Mouse (Mus musculus) c-Kit-positive CD71-positive TER-119-negative erythroid progenitor cells, embryonic 14.5 days (primary cell): ENCODE data around the gene Jak1.

Experiments used
- DNase-seq: peaks from one replicate; pipeline ENCODE4 v3.0.0-alpha.2; 2013; ENCODE audit warnings: low read depth

The Jak1 gene

DNA sequence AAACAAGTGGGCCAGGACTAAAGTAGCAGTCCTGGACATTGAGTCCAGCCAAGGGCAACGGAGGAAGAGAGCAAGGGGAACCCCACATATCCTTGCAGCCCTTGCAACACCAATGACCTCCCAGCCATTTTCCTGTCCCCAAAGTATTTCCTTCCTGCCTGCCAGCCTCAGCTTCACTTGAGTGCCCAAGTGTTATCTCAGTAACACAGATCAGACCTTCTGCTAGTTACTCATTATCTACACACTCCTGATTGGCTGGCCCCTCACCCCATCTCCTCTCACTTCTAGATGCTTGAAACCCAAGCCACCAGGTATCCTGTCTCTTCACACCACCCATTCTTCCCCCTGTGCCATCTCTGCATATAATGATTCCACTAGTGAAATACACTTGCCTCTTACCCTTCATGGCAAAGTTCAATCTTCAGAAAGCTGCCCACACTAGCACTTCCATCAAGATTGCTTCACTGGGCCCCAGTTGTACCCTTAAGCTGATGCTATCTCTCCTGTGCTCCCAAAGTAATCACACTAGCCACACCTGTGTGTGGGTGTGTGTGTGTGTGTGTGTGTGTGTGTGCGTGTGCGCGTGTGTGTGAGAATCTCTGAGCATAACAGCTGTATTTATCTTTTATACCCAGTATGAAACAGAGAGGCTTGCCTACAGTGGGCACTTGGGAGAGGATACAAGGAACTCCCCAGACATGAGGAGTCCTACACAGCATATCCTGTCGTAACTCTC is 72.7 kb downstream of the Jak1 start:
- DNase-seq, result peak; percentile 67

DNA sequence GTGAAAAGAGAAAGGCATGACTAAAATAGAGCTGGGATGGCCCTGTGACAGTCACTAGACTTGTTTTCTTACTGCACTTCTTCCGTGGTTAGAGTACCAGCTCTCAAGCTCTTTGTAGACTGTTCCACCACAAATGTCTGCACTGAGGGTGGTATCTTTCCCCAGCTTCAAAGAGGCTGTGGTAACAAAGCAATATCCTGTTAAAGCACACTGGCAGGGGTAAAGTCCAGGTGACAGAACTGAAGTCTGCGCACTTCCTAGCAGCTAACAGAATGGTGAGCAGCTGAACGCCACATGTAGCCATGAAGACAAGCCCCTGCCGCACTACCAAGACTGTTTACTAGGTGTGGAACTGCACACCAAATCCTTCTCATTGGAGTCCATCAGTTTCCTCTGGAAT is 77.7 kb downstream of the Jak1 start:
- no peak for DNase-seq

DNA sequence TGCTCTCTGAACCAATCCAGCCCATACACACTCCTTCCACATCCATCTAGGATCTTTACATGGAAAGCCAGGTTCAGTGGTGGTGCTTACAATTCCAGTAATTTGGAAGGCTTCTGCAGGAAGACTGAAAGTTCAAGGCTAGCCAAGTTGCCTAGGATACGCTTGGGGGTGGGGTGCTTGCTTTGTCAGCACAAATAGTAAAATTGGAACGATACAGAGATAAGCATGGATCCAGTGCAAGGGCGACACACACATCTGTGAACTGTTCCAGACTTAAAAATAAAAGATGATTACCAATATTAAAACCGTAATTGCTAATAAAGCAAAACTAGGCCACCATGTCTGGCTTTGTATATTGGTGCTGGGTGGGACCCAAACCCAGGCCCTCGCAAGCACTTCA is 78.5 kb downstream of the Jak1 start:
- DNase-seq, result no peak

DNA sequence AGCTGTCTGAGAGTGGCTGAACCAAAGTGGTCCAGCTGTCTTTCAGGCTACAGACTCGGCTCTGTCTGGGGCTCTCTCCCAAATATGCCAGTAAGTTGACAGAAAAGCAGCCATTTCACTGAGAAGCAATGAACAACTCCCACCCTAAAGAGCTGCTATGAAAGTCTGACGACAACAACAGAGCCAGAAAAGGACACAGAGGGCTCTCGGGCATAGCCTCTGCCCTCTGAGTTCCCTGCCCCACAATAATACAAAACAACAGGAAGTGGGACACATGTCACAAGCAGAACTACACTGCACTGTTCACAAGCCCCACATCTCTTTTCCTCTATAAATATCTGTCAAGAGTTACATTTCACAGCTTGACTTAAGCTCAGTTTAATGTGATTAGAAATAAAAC is 79.9 kb downstream of the Jak1 start:
- DNase-seq, result no peak

DNA sequence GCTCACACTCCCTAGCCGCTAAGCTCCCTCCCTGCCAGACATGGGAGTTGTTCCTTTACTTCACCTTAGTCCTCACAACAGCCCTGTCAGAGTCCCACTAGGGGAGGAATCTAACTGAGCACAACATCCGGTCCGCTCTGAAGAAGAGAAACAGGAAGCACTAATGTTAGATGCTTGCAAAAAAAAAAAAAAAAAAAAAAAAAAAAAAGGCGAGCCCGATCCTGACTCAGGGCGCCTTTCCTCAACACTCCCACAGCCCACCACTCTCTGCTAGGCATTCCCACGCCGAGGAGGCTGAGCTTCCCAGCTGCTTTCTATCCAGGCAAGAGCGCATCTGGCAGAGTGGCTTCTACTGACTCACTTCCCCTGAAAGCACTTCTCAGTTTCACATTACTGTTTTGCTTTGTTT is 82.5 kb downstream of the Jak1 start:
- no peak for DNase-seq

DNA sequence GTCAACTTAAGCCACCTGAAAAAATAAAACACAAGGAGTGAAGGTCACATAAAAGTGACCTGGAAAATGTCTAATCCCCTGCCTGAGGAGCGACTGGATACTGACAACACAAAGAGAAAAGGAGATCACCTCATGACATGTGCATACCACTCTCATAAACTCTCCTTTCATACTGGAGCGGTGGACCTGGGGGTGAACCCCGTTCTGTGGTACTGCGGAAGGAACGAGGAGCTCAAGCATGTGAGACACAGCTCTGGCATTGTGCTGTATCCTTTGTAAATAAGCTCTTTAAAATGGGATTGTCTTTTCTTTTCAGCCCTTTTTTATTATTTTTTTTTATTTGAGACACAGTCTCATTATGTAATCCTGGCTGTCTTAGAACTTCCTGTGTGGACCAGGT is 84.4 kb downstream of the Jak1 start:
- DNase-seq, result no peak

DNA sequence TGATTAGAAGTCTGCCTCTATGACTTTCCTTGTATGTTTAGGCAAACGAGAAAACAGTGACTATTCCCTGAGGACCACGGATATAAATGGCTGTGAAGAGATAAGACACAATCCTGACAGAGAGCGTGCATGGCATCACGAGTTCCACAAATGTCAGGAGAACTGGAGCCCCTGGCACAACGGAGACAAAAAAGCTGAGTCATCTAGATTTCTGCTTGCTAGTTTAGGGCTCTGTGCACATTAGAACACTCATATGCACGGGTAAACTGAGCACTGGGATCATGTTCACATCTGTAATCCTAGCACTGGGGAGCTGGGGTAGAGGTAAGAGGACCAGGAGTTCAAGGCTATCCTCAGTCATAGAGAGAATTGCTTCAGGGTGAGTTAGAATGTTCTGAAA is 85.2 kb downstream of the Jak1 start:
- no peak for DNase-seq

DNA sequence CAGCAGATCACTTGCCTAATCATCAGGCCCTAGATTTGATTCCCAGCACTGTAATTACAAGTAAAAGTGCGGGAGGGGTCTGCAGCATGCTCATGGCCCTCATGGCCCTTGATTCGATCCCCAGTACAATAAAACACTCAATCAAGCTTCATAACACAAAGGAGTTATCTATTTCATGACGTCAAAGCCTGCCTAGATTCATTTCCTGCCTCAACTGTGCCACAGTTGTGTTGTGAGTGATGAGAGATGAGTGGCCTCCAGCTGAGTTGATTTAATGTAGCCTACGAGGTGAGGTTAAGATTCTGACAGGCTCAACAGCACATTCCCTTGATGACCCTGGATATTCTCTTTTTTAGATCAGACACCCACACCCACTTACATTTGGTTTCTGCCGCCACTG is 86.0 kb downstream of the Jak1 start:
- no peak for DNase-seq

DNA sequence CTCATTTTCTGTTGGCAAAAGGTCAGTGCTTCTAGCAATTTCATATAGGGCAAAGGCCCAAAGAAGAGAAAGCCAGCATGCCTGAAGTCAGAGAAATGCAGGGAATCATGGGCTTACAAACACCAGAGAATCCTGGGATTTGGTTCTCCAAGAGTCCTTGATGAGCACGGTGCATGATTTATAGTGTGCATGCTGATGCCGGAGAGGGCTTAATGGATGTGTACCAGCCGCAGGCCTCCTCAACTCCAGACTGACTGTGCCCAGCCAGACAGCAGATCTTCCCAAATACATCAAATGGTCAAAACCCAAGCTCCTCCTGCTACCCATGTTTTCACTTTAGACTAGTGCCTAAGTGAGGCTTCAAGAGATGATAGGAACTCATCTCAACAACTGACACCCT is 87.3 kb downstream of the Jak1 start:
- no peak for DNase-seq

DNA sequence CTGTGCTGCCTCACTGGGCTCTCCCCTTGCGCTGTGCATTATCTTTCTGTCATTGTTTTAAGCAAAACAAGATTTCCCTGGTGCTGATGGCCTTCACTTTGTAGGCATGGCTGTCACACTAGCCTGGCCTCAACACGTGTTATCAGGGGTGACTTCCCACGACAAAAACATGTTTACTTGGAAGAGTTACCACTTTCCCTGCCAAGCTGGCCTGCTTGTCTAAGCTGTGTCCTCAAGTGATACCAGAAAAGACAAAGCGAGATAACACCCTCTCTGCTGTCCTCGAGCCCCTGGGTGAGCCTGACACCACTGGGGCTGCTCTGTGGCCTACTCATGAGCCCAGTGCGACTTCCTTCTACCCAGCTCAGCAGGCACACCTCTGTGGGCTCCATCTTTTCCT is 89.0 kb downstream of the Jak1 start:
- DNase-seq, result peak; percentile 65

DNA sequence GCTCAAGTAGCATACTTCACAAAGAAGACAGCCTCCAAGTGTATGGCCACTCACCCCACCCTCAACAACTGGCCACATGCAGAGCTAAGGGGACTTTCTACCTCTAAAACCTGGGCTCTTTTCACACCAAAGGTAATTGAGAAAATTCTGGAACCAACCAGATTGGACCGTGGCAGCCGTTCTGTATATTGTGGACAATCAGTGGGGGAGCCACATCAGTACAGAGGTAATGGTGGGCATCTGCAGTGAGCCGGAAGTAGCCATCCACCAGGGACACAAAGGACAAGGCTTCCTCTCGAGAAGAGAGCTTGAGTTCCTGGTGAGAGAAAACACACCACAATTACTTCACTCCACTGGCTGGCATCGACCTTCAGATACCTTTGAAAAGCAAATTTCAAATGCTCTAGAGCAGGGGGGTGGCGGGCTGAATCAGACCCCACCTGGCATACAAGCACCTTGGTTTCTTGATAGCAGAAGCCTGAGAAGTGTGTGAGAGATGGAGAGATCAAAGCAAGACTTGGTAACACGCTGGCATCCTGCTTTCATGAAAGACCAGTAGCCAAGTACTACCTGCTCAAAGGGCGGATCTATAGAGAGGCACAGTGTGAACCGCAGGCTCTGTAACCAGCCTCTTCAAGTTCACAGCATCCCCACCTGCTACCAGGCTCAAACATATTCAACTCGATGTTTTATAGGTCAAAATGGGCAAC is 90.0 kb downstream of the Jak1 start:
- no peak for DNase-seq

DNA sequence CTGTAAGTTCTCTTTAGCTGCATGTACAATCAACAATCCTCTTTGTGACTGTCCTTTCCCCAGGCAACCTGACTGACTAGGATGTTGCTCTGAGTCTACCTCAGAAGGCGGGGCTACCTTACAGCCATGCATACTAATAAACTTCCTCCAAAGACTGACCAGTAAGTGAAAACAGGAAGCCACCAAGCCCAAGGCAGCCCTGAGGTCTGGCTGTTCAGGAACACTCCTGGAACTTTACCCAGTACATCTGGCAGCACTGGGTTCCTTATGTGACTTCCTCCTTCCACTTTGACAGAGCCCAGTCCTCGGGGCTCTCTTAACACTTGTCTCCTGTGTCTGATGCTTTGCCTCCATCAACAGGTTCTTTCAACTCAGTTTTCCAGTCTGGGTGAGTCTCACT is 92.3 kb downstream of the Jak1 start:
- DNase-seq, result no peak

DNA sequence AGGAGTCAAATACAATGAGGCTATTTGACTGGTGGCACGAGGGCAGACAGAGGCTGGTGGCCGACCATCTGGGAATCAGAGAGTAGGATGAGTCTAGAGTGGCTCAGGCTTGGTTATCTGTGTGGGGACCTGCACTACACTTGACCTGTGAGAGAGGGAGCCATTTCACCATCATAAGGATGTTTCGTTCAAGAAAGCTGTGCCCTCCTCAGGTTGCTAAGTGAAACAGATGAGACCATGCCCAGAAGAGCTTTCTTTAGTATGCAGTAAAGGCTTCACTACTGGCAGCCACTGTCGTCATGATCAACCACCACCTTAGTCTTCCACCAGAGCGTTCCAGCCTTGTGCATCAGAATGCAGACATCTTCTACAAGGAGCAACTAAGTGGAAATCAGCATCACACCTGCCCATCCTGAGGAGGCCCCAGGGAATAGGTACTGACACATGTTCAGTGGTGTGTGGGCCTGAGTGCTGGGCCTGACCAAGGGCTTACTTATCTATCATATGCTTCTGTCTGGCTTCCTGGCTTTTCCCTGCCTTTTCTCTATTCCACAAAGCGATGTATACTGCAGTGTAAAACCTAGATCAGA is 96.8 kb downstream of the Jak1 start:
- DNase-seq, result no peak

DNA sequence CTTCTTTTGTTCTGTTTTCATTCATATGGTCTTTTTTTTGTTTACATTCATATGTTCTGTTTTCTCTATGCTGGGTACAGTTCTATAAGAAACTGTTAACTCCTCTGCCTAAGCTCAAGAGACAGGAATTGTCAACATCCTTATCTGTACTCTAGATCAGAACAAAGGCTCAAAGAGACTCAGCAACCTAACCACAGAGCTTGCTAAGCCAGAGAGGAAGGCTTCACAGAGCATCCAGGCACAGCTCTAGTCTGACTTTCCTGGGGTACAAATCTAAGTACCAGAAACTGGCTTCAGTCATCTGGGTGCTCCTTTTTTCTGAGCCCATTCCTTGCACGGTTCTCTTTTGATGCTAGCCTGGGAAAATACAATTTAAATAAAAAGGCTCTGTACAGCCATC is 97.3 kb downstream of the Jak1 start:
- no peak for DNase-seq

DNA sequence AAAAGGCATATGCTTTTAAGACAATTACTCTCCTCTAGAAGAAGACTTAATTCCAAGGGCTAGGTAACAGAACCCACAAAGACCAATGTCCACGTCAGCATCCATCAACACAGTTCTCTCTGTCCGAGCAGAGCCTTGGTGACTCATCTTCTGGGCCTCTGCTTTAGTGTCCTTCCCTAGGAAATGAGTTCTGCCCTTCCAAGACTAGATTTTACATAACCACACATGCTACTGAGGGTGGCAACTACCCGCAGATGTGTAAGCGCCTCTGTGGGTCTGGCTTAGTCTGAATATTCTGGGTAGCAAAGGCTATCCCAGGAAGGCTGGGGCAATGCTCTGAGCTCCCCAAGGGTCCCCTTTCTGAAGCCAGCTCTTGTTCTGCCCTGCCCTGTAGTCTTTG is 99.3 kb downstream of the Jak1 start:
- DNase-seq, result no peak

DNA sequence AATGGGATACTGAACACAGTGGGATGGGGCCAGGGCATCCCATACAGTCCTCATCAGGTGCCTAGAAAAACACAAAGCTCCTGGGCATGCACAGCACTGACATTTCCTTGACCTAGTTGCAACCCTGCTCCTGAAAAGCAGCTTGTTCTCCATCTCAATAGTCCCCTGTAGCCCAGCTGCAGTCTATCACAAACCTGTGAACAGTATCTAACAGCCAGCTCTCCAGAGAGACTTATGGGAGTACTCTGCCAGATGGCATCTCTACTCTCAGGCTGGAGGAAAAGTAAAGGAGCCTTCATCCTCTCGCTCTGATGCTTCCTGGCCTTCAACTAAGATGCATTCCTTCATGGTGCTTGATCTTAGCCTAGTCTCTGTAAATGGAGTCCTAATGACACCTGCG is 100.4 kb downstream of the Jak1 start:
- no peak for DNase-seq

DNA sequence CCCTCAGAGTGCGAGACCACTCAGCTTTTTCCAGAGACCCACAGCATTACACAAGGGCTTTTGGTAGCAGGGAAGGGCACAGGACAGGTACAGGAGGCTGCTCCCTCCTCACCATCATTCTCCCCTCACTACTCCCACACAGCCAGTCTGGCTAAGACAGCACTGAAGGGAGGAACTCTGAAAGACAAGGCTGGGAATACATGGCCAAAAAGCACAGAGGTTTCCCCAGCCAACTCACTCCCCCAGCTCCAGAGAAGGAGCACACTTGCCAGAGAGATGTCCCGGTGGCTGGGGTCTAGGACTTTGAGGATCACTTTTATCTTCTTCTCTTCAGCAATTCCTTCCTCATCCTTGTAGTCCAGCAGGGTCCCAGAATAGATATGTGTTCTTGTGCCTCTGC is 100.9 kb downstream of the Jak1 start:
- DNase-seq, result no peak

DNA sequence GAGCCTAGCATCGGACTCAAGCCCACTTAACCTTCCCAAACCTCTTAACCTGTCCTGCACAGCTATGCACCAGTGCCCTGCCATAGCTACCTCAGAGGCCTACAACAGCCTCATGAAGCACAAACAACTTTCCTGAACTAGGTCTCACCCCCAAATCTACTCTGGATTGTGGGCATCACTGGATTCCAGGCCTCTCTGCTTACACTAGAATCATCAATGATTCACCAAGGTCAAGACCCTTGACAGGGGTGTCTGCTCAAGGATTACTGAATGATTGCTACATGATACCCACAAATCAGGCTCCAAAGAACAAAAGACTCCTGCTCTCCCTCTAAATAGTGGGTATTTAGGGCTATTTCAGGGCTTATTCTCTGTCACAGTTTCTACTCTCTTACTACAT is 104.3 kb downstream of the Jak1 start:
- DNase-seq, result no peak

DNA sequence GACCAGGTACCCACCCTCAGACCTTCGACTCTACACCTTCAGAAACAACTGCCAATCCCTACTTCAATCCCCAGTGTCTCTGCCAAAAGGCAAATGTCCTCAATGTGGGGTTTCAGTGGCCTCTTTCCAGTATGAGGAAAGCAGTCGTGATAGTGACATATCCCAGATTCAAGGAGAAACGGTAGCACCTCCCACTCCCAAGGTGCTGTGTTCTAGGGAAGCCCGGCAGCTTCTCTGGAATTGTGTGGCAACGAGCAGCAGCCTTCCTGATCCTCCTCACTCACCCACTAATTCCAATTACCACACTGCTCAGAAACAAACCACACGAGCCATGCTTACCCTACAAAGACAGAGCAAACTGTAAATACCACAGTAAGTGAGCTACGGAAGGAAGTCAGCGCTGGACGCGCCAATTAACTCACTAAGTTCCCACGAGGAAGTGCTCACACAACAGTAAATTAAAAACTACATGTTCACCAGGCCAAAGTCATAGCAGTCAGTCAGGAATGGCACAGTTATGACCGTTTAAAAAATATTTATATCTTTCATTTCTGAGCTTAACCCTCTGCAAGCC is 105.8 kb downstream of the Jak1 start:
- DNase-seq, result no peak

DNA sequence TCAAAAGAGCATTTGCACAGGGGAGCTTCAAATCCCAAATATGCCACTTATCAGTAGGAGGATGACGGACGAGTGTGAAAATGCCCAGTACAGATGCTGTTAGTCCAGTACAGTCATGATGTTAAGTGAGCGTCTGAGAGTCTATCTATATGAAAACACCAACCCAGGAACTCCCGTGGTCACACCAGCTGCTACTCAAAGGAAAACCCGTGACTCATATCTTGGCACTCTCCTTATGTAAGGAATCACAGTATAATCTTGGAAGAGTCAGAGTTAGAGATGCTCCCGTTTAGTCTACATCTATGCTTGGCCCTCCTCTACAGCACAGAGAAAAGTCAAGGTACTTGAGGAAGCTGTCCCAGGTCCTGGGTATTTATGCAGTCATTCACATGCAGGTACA is 106.8 kb downstream of the Jak1 start:
- DNase-seq, result no peak

DNA sequence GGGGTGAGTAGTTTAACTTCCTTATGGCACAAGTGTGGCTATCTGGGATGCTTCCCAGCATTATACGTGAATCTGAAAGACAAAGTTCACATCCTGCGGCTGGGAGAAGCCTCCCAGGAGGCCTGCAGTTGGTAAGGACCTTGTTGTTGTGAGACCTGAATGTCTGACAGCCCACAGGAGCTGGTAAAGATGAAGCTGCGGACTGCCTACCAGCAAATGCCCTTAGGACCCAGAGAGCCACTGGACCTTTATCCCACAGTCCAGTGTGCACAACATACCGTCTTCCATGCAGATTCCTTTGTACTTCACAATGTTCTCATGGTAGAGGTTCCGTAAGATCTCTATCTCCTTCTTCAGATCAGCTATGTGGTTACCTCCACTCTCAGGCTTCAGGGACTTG is 107.6 kb downstream of the Jak1 start:
- DNase-seq, result no peak

DNA sequence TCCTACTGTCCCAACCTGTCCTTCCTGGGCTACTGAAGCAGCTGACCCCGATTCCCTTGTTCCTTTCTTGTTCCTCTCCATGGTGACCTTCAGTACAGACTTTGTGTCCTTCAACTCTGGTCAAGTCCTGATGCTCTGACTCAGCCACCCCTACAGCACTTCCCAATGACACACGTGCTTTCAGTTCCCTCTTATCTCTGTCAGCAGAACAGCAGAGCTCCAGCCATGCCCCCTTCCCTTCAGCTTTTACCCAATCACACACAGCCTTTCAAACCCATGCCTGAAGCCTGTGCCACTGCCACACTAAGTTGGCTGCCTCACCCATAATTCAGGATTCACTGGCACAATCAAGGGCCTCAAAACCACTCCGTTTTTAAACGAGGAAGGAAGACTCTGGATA is 109.5 kb downstream of the Jak1 start:
- DNase-seq, result peak; percentile 40
